Mouse (Mus musculus): ENCODE data around the gene Zdhhc12. TPM values are rescaled to one million over a fixed set of nuclear protein-coding genes. Genes with fewer than 3 reads are reported as not detected.
A peak's percentile ranks its signal among the peaks of the same experiment; 100 is the strongest.

Gene Zdhhc12
- polyA plus RNA-seq, 1 experiment from 2014 or later = 35.2 TPM

DNA sequence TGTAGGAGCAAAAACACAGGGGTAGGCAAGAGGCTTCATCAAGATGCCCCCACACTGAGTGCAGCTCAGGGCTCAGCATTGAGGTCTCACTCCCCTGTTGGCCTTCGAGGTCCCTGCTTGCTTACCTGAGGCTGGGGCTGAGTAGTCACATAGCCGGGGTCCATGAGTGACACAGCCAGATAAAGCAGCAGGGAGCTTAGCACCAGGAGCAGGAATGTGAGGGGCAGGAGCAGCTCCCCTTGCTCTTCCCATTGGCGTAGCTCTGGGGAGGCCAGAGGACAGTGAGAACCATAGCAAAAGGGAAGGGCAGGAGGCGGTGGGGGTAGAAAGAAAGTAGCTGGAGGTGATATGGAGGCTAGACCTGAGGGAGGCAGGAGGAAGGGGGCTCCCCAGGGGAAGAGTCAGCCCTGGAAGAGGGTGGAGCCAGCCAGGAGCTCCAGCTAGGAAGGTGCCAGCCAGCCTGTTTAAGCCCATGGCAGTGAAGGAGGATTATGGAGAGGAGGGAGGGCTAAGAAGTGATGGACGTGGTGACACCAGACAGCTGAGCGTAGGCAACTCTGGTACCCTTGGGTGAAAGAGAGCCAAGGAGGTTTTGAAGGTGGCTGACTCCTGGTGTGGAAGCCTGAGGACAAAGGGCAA is 1.0 kb downstream of the Zdhhc12 start:
- no peak for DNase-seq (ENCODE audit: low spot score)
- Histone ChIP-seq H3K9me3 (no peaks in the 10 kb centered on the region), H3K4me3 (peak overlapping the region; percentile 74), H3K27me3 (replicated peaks; ENCODE audit: low read depth, poor library complexity, severe bottlenecking) (no peaks in the 10 kb centered on the region), H3K4me1 (peaks cover 32% of the 10 kb centered on the region), H3K36me3 (replicated peaks) (peaks cover 41% of the 10 kb centered on the region), H3K27ac (replicated peaks) (no peak overlapping the region)
- WGBS = 58% methylated on average over 6 of the region's 6 CpGs

DNA sequence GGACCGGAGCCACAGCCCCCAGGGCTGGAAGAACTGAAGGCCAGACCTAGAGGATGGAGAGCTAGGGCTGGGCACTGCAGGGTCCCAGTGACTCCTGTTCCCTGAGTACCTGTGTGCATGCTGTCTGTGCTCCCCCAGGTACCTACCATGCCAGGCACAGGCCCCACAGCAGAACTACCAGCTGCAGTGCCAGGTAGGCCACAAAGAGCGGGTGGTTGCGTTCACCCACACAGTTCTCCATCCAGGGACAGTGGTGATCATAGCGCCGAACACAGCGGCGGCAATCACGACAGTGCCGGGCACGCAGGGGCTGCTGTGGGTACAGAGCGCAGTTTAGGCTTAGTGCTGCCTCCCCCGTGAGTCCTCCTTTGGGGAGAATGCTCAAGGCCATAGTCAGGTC is 1.9 kb downstream of the Zdhhc12 start:
- Histone ChIP-seq H3K4me3 (no peak overlapping the region), H3K27ac (replicated peaks) (no peak overlapping the region), H3K36me3 (replicated peaks) (peaks cover 41% of the 10 kb centered on the region), H3K9me3 (no peaks in the 10 kb centered on the region), H3K4me1 (peaks cover 32% of the 10 kb centered on the region), H3K27me3 (replicated peaks; ENCODE audit: low read depth, poor library complexity, severe bottlenecking) (no peaks in the 10 kb centered on the region)
- 93% methylated on average over 12 of the region's 12 CpGs for WGBS
- no peak for DNase-seq (ENCODE audit: low spot score)

DNA sequence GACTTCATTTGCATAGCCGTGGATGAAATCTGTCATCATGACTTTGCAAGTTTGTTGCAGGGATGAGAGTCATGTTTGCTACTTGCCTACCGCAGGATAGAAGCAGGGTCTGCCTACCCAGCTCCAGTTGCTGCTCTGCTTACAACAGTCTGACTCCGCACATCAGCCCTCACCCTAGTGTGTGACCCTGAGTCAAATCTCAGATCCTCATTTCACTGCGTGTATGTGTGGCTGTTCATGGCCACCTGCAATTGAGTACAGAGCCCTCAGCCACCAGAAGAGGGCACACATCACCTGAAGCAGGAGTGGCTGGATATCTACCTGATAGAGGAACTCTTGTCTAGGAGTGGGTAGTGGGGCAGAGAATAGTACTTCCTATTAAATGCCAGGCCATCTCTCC is 6.1 kb downstream of the Zdhhc12 start:
- no peak for DNase-seq (ENCODE audit: low spot score)
- Histone ChIP-seq H3K36me3 (replicated peaks) (peaks cover 45% of the 10 kb centered on the region), H3K27ac (replicated peaks) (no peak overlapping the region), H3K9me3 (no peaks in the 10 kb centered on the region), H3K4me1 (peaks cover 17% of the 10 kb centered on the region), H3K4me3 (no peak overlapping the region), H3K27me3 (replicated peaks; ENCODE audit: low read depth, poor library complexity, severe bottlenecking) (no peaks in the 10 kb centered on the region)
- WGBS = 90% methylated on average over 4 of the region's 4 CpGs

DNA sequence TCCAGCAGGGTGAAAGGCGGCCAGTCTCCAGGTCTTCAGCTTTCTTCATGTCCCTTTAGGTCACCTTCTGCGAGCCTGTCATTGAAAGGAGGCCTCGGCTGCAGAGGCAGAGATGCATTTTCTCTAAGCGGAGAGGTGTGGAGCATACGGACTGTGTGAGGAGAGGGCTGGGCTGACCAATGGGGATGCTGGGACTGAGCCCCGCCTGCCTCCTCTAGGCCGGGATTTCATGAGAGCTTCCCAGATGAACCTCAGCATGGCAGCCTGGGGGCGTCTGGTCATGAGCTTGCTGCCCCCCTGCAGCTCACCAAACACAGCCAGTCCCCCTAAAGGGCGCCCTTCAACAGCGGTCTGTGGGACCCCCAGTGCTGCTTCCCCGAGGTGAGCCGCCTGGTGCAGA is 8.8 kb downstream of the Zdhhc12 start:
- H3K36me3 ChIP-seq (replicated peaks) = peaks cover 33% of the 10 kb centered on the region
- WGBS = 5% methylated on average over 12 of the region's 12 CpGs
- no peaks in the 10 kb centered on the region for H3K27me3 ChIP-seq (replicated peaks; ENCODE audit: low read depth, poor library complexity, severe bottlenecking)
- DNase-seq (ENCODE audit: low spot score) = peak; percentile 59
- H3K9me3 ChIP-seq = no peaks in the 10 kb centered on the region
- peaks cover 28% of the 10 kb centered on the region for H3K4me1 ChIP-seq
- H3K27ac ChIP-seq (replicated peaks) = peak overlapping the region; percentile 26
- H3K4me3 ChIP-seq = peak overlapping the region; percentile 46

DNA sequence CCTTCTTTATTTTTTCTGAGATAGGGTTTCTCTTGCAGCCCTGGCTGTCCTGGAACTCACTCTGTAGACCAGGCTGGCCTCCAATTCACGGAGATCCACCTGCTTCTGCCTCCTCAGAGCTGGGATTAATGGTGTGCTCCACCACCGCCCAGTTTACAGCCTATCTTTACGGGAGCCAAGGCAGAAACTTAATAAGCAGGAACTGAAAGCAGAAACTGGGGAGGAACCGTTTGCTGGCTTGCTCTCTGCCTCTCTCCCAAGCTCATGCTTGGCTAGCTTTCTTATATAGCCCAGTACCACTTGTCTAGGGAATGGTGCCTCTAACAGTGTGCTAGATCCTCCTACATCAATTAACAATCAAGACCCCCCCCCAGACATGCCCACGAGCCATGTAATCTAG is 9.3 kb downstream of the Zdhhc12 start:
- Histone ChIP-seq H3K4me1 (peaks cover 33% of the 10 kb centered on the region), H3K27ac (replicated peaks) (no peak overlapping the region), H3K9me3 (no peaks in the 10 kb centered on the region), H3K4me3 (peak overlapping the region; percentile 46), H3K27me3 (replicated peaks; ENCODE audit: low read depth, poor library complexity, severe bottlenecking) (no peaks in the 10 kb centered on the region), H3K36me3 (replicated peaks) (peaks cover 32% of the 10 kb centered on the region)
- no peak for DNase-seq (ENCODE audit: low spot score)
- WGBS = 55% methylated on average over 5 of the region's 5 CpGs

DNA sequence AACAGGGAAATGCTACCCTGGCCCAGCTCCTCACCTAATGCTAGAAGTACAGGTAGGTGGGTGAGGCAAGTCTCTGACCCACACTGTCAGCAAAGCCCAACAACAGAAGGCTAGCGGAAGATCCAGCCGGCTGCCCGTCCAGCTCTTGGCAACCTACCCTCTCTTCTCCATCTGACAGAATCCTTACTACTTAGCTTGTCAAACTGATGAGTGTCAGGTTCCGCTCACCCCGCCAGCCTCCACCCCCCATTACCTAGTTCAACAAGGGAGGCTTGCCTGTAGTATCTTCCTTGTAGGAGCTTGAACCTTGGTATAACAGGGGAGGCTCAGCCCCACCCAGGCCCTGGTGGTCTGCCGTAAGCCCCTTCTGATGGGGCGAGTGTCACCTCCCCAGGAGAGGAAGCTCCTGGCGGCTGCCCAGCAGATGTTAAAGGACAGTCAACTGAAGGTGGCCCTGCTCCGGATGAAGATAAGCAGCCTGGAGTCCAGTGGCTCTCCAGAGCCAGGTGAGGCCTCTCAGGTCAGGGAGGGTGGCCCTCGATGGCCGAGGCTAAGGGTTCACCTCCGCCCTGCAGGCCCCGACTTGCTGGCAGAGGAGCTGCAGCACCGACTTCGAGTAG is 13.2 kb downstream of the Zdhhc12 start:
- H3K27me3 ChIP-seq (replicated peaks; ENCODE audit: low read depth, poor library complexity, severe bottlenecking) = no peaks in the 10 kb centered on the region
- no peak overlapping the region for H3K27ac ChIP-seq (replicated peaks)
- DNase-seq (ENCODE audit: low spot score) = no peak
- H3K9me3 ChIP-seq = no peaks in the 10 kb centered on the region
- peaks cover 22% of the 10 kb centered on the region for H3K36me3 ChIP-seq (replicated peaks)
- H3K4me3 ChIP-seq = 0 out of 2 replicates have a peak overlapping the region, but pooled peaks have one; percentile 8
- WGBS = 87% methylated on average over 15 of the region's 15 CpGs
- H3K4me1 ChIP-seq = peaks cover 55% of the 10 kb centered on the region

GRCm38 (mm10) chr2:30078760-30079159 is 14.7 kb downstream of the Zdhhc12 start:
- DNase-seq (ENCODE audit: low spot score) = no peak
- Histone ChIP-seq H3K4me3 (peak overlapping the region; percentile 68), H3K27ac (replicated peaks) (peak overlapping the region; percentile 89)

GRCm38 (mm10) chr2:30078349-30078712 is 15.1 kb downstream of the Zdhhc12 start:
- Histone ChIP-seq H3K9me3 (no peaks in the 10 kb centered on the region), H3K27ac (replicated peaks) (peak overlapping the region; percentile 89), H3K4me1 (peaks cover 41% of the 10 kb centered on the region), H3K36me3 (replicated peaks) (peaks cover 35% of the 10 kb centered on the region), H3K4me3 (peak overlapping the region; percentile 68), H3K27me3 (replicated peaks; ENCODE audit: low read depth, poor library complexity, severe bottlenecking) (no peaks in the 10 kb centered on the region)
- WGBS = 14% methylated on average over 10 of the region's 10 CpGs
- DNase-seq (ENCODE audit: low spot score) = peak; percentile 44

More at GRCm38 (mm10) chr2:30078760-30079159, 14.7 kb downstream of the Zdhhc12 start:
- Histone ChIP-seq H3K9me3 (no peaks in the 10 kb centered on the region), H3K4me1 (peaks cover 41% of the 10 kb centered on the region), H3K27me3 (replicated peaks; ENCODE audit: low read depth, poor library complexity, severe bottlenecking) (no peaks in the 10 kb centered on the region), H3K36me3 (replicated peaks) (peaks cover 31% of the 10 kb centered on the region)
- 75% methylated on average over 4 of the region's 4 CpGs for WGBS

GRCm38 (mm10) chr2:30077502-30078348 is 15.7 kb downstream of the Zdhhc12 start, which contains the start of gene Pkn3:
Gene Pkn3, plus strand, starts transcription at chr2:30077684.
- H3K27me3 ChIP-seq (replicated peaks; ENCODE audit: low read depth, poor library complexity, severe bottlenecking) = no peaks in the 10 kb centered on the region
- peaks cover 41% of the 10 kb centered on the region for H3K4me1 ChIP-seq
- H3K9me3 ChIP-seq = no peaks in the 10 kb centered on the region
- peak within 1 kb of the TSS; percentile 89 for H3K27ac ChIP-seq (replicated peaks)
- WGBS = 1% methylated on average over 53 of the region's 53 CpGs
- H3K36me3 ChIP-seq (replicated peaks) = peaks cover 36% of the 10 kb centered on the region
- H3K4me3 ChIP-seq = peak within 1 kb of the TSS; percentile 68
- peak; percentile 94 for DNase-seq (ENCODE audit: low spot score)

- no peak for DNase-seq (ENCODE audit: low spot score)
- Histone ChIP-seq H3K9me3 (no peaks in the 10 kb centered on the region), H3K27me3 (replicated peaks; ENCODE audit: low read depth, poor library complexity, severe bottlenecking) (no peaks in the 10 kb centered on the region), H3K27ac (replicated peaks) (peak overlapping the region; percentile 89), H3K4me3 (peak overlapping the region; percentile 68), H3K36me3 (replicated peaks) (peaks cover 41% of the 10 kb centered on the region), H3K4me1 (peaks cover 41% of the 10 kb centered on the region)
- 68% methylated on average over 6 of the region's 6 CpGs for WGBS
Observed at GRCm38 (mm10) chr2:30076959-30077358, 16.5 kb downstream of the Zdhhc12 start.

DNA sequence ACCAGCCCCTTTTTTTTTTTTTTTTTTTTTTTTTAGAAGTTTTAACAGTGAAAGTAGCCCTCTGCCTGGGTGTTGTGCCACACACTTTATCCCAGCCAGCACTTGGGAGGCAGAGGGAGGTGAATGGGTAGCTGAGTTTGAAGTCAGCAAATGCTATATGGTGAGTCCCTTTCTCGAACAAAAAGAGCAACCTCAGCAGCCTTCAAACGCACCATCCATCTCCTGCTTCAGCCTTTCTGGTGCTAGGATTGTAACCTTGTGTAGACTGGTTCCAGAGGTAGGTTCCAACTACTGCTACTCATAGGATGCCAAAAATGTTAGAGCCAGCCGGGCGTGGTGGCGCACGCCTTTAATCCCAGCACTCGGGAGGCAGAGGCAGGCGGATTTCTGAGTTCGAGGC is 17.0 kb downstream of the Zdhhc12 start:
- Histone ChIP-seq H3K27ac (replicated peaks) (no peak overlapping the region), H3K9me3 (no peaks in the 10 kb centered on the region), H3K27me3 (replicated peaks; ENCODE audit: low read depth, poor library complexity, severe bottlenecking) (no peaks in the 10 kb centered on the region), H3K4me3 (no peak overlapping the region), H3K4me1 (peaks cover 41% of the 10 kb centered on the region), H3K36me3 (replicated peaks) (peaks cover 41% of the 10 kb centered on the region)
- WGBS = 95% methylated on average over 9 of the region's 9 CpGs
- DNase-seq (ENCODE audit: low spot score) = no peak

DNA sequence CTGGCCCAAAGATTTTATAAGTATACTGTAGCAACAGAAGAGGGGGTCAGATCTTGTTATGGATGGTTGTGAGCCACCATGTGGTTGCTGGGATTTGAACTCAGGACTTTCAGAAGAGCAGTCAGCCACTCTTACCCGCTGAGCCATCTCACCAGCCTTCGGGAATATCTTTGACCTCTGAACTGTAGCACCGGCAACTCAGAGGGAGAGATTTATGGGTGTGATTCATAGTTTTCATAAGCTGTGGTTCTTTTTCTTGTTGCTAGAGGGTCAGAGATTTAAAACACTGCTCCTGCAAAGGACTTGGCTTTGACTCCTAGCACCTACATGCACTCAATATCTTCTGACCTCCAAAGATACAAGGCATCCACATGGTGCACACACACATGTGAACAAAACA is 17.8 kb downstream of the Zdhhc12 start:
- no peak for DNase-seq (ENCODE audit: low spot score)
- WGBS = 84% methylated on average over 3 of the region's 3 CpGs
- Histone ChIP-seq H3K27me3 (replicated peaks; ENCODE audit: low read depth, poor library complexity, severe bottlenecking) (no peaks in the 10 kb centered on the region), H3K4me3 (no peak overlapping the region), H3K36me3 (replicated peaks) (peaks cover 36% of the 10 kb centered on the region), H3K4me1 (peaks cover 37% of the 10 kb centered on the region), H3K9me3 (no peaks in the 10 kb centered on the region), H3K27ac (replicated peaks) (no peak overlapping the region)
